Mouse (Mus musculus): Measurements from ENCODE around the gene Zbtb20. TPM values are rescaled to one million over a fixed set of nuclear protein-coding genes. Genes with fewer than 3 reads are reported as not detected.

Gene Zbtb20
- total RNA-seq, 2 experiments from 2014 or later = 5.2 to 13.1 TPM

- ATAC-seq (replicated peaks; ENCODE audit: poor library complexity) = no peak
Observed at GRCm38 (mm10) chr16:43355776-43356645, 480.3 kb downstream of the Zbtb20 start.

- no peak for ATAC-seq (replicated peaks; ENCODE audit: poor library complexity)
Observed at GRCm38 (mm10) chr16:43359546-43359945, 483.9 kb downstream of the Zbtb20 start.

DNA sequence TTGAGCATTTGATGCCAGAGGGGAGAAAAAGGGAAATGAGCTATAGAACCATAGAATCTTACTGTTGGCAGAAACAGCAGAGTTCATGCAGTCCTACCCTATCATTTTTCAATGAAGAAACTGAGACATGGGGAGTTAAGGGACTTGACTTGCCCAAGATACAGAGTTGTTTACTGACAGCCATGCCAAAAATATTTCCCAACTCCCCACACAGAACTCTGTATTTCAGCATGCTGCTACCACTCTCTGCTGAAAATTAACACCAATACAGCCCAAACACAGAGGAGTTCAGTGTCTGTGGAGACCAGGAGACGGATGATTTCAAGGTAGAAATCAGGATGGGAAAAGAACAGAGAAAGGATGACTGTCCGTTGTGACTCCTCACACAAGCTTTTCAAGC lies 484.4 kb downstream of the Zbtb20 start:
- ATAC-seq (replicated peaks; ENCODE audit: poor library complexity) = no peak

GRCm38 (mm10) chr16:43360838-43361480 lies 485.3 kb downstream of the Zbtb20 start:
- ATAC-seq (replicated peaks; ENCODE audit: poor library complexity) = no peak

- peak; percentile 68 for ATAC-seq (replicated peaks; ENCODE audit: poor library complexity)
Observed at GRCm38 (mm10) chr16:43362651-43363300, 487.1 kb downstream of the Zbtb20 start.

GRCm38 (mm10) chr16:43363316-43363715 lies 487.6 kb downstream of the Zbtb20 start:
- no peak; the same call in 1 of the 2 replicates for ATAC-seq (replicated peaks; ENCODE audit: poor library complexity)

- ATAC-seq (replicated peaks; ENCODE audit: poor library complexity) = peak; percentile 91
Observed at GRCm38 (mm10) chr16:43363751-43364515, 488.3 kb downstream of the Zbtb20 start.

DNA sequence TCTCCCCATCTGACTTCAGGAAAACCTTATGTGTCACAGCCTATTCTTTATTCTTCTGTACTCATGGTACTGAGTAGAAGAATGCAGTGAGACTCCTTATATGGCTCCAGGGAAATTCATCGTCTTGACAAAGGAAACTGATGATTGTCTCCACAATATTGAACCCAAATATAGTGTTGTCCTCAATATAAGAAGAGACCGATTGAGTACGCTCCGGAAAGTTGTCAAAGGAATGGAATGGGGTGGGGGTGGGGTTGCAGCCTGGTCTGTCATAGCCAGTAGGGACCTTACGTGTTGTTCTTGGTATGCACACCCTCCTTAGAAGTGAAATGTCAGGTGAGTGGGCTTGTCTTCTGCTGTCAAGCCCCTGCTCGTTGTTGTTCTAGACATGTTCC lies 488.8 kb downstream of the Zbtb20 start:
- 0 out of 2 replicates have a peak, but pooled peaks have one; percentile 6 for ATAC-seq (replicated peaks; ENCODE audit: poor library complexity)

DNA sequence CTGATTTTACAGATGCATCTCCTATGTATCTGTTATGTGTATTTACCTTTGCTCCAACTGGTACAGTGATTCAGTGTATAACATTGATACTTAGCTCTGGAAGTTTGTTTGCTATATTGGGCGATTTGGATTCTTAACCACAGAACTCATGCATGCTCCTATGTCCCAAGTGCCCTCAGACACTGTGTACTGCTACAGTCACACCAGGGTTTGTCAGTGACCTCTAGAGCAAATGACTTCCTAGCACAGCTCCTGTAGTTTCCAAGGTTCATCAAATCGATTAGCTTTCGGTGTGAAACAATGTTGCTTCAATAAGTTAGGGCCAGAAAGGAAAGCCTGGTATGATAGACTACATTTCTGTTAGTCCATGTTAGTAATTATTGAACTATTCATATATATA lies 489.6 kb downstream of the Zbtb20 start:
- no peak for ATAC-seq (replicated peaks; ENCODE audit: poor library complexity)

DNA sequence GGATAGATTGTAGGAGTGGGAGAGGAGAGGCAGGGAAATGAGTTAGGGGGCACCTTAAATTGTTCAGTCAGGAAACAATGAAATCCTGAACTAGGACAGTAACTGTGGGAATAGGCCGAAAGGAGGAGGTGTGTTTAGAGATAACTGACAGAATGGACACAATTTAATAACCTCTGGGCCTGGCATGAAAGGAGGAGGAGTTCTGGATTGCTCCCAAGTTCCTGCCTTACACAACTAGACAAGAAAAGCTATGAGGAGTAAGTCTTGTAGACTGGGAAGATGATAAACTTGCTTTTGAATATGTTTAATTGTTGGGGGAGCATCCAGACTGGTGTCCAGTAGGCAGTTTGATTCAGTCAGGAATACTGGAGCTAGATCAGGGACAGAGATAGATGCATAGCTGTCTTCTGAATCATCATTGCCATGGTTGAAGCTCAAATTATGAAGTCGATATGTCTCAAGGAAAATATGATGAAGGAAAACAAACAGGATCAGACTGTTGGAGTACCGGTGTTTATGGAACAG lies 494.9 kb downstream of the Zbtb20 start:
- ATAC-seq (replicated peaks; ENCODE audit: poor library complexity) = no peak

- peak; percentile 76 for ATAC-seq (replicated peaks; ENCODE audit: poor library complexity)
Observed at GRCm38 (mm10) chr16:43376782-43377181, 501.1 kb downstream of the Zbtb20 start.

- ATAC-seq (replicated peaks; ENCODE audit: poor library complexity) = no peak
Observed at GRCm38 (mm10) chr16:43379351-43380325, 504.0 kb downstream of the Zbtb20 start.

- ATAC-seq (replicated peaks; ENCODE audit: poor library complexity) = peak; percentile 46
Observed at GRCm38 (mm10) chr16:43381183-43381582, 505.5 kb downstream of the Zbtb20 start.

DNA sequence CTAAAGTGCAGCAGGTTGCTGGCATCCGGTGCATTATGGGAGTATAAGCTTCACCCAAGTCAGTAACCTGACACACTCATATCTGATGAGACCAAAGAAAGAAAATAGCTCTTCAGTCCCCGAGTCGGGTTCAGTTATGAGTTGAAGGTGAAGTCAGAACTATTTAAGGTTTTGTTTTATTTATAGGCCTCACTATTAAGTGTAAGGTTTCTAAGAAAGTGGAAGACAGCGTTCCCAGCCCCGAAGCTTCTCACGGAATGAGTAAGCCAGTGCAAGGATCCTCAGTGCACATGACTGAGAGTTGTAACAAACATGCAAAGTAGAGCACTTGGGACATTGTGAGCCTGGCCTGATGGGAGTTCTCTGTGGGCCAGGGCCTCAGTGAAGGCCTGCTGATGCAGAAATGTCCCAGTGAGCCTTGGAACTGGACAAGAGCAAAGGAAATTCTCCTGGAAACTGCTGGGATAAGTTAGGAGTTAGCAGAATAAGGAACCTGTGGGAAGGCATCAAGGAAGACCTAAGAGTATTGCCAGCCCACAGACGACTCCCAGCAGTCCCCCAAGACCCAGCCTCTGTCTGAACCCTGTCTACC lies 507.6 kb downstream of the Zbtb20 start:
- no peak for ATAC-seq (replicated peaks; ENCODE audit: poor library complexity)

DNA sequence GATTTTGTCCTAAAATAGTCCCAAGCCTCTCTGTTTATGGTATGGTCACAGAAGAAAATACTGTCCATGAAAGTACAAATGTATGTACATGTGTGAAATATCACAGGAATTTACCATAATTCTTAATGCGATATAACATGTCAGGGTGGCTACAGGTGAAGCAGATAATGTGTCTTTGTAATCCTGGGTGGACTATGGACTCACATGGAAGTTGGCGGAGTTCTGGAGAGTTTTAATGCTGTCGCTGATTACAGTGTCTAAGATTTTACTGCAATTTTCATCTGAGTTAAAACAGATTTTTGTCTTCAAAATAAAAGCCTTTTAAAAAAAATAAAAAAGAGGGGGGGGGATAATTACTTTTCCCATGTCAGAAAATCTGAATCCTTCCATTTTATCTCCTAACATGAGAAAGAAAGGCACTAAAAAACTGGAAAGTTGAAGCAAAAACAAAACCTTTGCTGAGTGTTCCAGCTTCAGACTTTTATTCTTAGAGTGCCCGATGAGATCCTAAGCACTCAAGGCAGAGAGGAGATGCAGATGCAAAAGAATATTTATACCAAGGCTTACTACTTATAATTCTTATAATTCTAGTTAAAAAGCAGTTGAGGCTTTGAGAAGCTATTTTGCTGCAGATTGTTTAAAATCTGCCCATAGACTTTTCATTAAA lies 509.4 kb downstream of the Zbtb20 start:
- no peak for ATAC-seq (replicated peaks; ENCODE audit: poor library complexity)

DNA sequence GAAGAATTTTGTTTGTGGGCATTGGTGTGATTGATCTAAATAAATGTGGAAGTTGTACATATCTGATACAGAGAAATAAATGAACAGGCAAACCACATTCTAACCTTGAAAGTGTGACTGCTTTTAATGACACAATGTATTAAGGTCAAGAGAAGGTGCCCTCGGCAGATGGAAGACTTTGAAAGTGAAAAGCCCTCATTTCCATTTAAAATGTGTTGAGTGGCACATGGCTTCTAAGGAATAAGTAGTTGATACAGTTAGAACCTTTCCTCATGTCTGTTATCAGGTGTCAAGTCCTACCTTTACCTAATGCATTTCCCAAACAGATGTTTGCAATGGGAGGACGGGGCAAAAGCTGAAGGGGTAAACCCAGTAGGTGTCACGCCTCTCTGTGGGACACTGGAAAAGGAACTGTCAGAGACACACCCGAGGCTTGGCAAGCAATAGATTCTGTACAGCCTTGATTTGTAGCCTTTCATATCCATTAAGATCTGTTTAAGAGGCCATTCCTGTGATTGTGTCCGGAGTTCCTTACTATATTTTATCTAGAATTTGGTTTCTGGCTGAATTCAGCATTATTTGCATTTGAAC lies 510.0 kb downstream of the Zbtb20 start:
- ATAC-seq (replicated peaks; ENCODE audit: poor library complexity) = no peak

DNA sequence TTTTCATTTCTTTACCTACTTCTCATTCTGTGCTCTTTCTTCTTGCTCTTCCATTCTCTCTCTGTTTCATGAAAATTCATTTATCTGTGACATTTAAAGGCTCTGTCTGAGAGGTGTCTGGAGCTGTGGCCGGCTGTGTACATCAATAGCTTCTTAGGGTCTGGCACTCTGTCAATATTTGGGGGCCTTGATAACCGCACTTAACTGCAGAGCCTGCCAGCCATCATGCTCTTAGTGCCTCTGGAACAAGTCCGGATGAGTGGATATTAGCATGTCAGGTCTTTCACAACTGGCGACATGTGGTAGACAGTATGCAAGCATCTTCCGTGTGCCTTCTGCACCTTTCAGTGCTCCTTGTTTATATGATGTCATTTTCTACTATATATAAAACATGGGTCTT lies 510.7 kb downstream of the Zbtb20 start:
- ATAC-seq (replicated peaks; ENCODE audit: poor library complexity) = no peak

DNA sequence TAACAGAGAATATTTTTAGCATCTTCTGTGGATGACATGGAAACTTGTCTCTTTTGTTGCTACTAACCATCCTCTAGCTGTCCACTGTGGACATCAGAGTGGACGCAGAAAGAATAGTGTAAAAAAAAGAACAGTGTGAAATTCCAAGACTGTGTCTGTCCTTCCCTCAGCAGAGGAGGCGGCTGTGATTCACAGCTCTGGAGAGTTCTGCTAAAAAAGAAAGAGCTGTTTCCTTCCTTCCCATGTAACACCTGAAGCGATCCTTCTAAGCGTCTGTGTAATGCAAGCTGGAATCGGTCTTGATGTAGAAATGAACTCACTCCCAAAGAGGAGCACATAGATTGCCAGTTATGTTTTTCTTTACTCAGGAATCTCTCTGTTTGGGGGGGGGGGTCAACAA lies 512.7 kb downstream of the Zbtb20 start:
- ATAC-seq (replicated peaks; ENCODE audit: poor library complexity) = no peak

All from megakaryocyte progenitor cell, adult 5-6 weeks (primary cell).